ENCODE assay signal across 11 mouse cellular contexts in genomic region chr3:20146884-20147395, GRCm38 (mm10). TPM values are rescaled to one million over a fixed set of nuclear protein-coding genes. Genes with fewer than 3 reads are reported as not detected.
A peak's percentile ranks its signal among the peaks of the same experiment; 100 is the strongest.
DNase-seq lines count a peak whose midpoint lies in the region; ATAC-seq and TF ChIP-seq lines count a peak whose summit lies in the region.
"Had no signal": no experiment of that assay in that cellular context is flagged by ENCODE, and none has a peak within 500 bp of the region (broad histone marks: within the 10 kb centered on the region; RNA-seq: fewer than 3 reads in every experiment).

No protein-coding gene starts in this region.

- H3K79me2 ChIP-seq in heart, adult 2 months (replicated peaks; ENCODE audit: control insufficient read depth, insufficient read depth, low read length), result no peaks in the 10 kb centered on the region

- TF ChIP-seq EP300 in heart, adult 2 months (IDR thresholded peaks at IDR 0.05; ENCODE audit: insufficient read depth, low read depth, low read length), result no peak
- TF ChIP-seq EP300 in lung, postnatal 0 days (IDR thresholded peaks at IDR 0.05), result no peak

- peaks cover 32% of the 10 kb centered on the region for H3K36me3 ChIP-seq in heart, adult 2 months (ENCODE audit: control insufficient read depth, insufficient read depth, low read length)
- H3K36me3 ChIP-seq in lung, postnatal 0 days (ENCODE audit: insufficient read depth, low read length), result peaks cover 17% of the 10 kb centered on the region
- H3K36me3 ChIP-seq in hindbrain, embryonic 16.5 days (ENCODE audit: control insufficient read depth, insufficient read depth, low read length), result peaks cover 7% of the 10 kb centered on the region; the same call in 1 of the 2 replicates
- no peaks in the 10 kb centered on the region for H3K36me3 ChIP-seq in neural tube, embryonic 14.5 days (ENCODE audit: control insufficient read depth, insufficient read depth, low read length)

- TF ChIP-seq POLR2A in heart, adult 2 months (IDR thresholded peaks at IDR 0.05; ENCODE audit: insufficient read depth, low read depth, low read length), result no peak

- no peak overlapping the region for H3K4me2 ChIP-seq in lung, postnatal 0 days (replicated peaks; ENCODE audit: low read depth, low read length)
- no peak overlapping the region for H3K4me2 ChIP-seq in hindbrain, embryonic 16.5 days (ENCODE audit: low read length)
- H3K4me2 ChIP-seq in neural tube, embryonic 14.5 days (ENCODE audit: low read depth, low read length), result no peak overlapping the region
- H3K4me2 ChIP-seq: neural tube, embryonic 12.5 days had no signal

- H3K27ac ChIP-seq in heart, adult 2 months, result no peak overlapping the region
- no peak overlapping the region for H3K27ac ChIP-seq in lung, postnatal 0 days (ENCODE audit: low read length)
- H3K27ac ChIP-seq in hindbrain, embryonic 16.5 days (ENCODE audit: low read depth, low read length), result no peak overlapping the region
- H3K27ac ChIP-seq in neural tube, embryonic 14.5 days (ENCODE audit: low read depth, low read length), result no peak overlapping the region
- H3K27ac ChIP-seq: neural tube, embryonic 12.5 days had no signal

- no peak overlapping the region for H3K9ac ChIP-seq in heart, adult 2 months (ENCODE audit: low read depth, low read length)
- H3K9ac ChIP-seq in lung, postnatal 0 days (replicated peaks; ENCODE audit: low read depth), result no peak overlapping the region
- H3K9ac ChIP-seq in hindbrain, embryonic 16.5 days (ENCODE audit: low read depth, low read length), result no peak overlapping the region
- H3K9ac ChIP-seq in neural tube, embryonic 14.5 days (replicated peaks; ENCODE audit: low read depth, low read length), result no peak overlapping the region
- H3K9ac ChIP-seq: neural tube, embryonic 12.5 days had no signal

- intact Hi-C loops in heart, adult 2 months (cut with DNase I), result no loop called here

- H3K4me3 ChIP-seq in heart, adult 2 months, result no peak overlapping the region
- H3K4me3 ChIP-seq in lung, postnatal 0 days (ENCODE audit: low read depth, low read length), result no peak overlapping the region
- no peak overlapping the region for H3K4me3 ChIP-seq in hindbrain, embryonic 16.5 days (ENCODE audit: low read length)
- H3K4me3 ChIP-seq in neural tube, embryonic 14.5 days (ENCODE audit: low read depth, low read length), result no peak overlapping the region
- H3K4me3 ChIP-seq: neural tube, embryonic 12.5 days had no signal

- 66% methylated on average over 7 of the region's 7 CpGs for WGBS in heart, adult 2 months
- WGBS in lung, postnatal 0 days, result 53% methylated on average over 7 of the region's 7 CpGs
- 60% methylated on average over 7 of the region's 7 CpGs for WGBS in hindbrain, embryonic 16.5 days
- 70% methylated on average over 7 of the region's 7 CpGs for WGBS in neural tube, embryonic 14.5 days

- 0 out of 2 replicates have a peak, but pooled peaks have one; percentile 34 for ATAC-seq in lung, postnatal 0 days
- peak; percentile 87 for ATAC-seq in hindbrain, embryonic 16.5 days
- ATAC-seq in neural tube, embryonic 14.5 days (ENCODE audit: low read depth), result peak; percentile 61; the same call in 1 of the 2 replicates

- peak; percentile 66 for DNase-seq in heart, adult 11 months
- no peak for DNase-seq in heart, adult 2 months
- DNase-seq in lung, postnatal 0 days (ENCODE audit: low spot score), result no peak
- DNase-seq in lung, postnatal 10 days, result no peak
- no peak for DNase-seq in right cerebral cortex, postnatal 4 days
- no peak for DNase-seq in urinary bladder, adult 2 months (ENCODE audit: low spot score)
- DNase-seq: kidney, postnatal 14 days; lung, postnatal 4 days had no signal

- no peaks in the 10 kb centered on the region for H3K9me3 ChIP-seq in lung, postnatal 0 days (ENCODE audit: low read length)
- no peaks in the 10 kb centered on the region for H3K9me3 ChIP-seq in hindbrain, embryonic 16.5 days (ENCODE audit: control insufficient read depth, low read length)
- H3K9me3 ChIP-seq in neural tube, embryonic 14.5 days (ENCODE audit: control insufficient read depth, low read length), result no peaks in the 10 kb centered on the region
- H3K9me3 ChIP-seq: neural tube, embryonic 12.5 days had no signal

- no peaks in the 10 kb centered on the region; the same call in 1 of the 2 replicates for H3K4me1 ChIP-seq in heart, adult 2 months (ENCODE audit: control insufficient read depth, insufficient read depth, low read length)
- H3K4me1 ChIP-seq in lung, postnatal 0 days (ENCODE audit: insufficient read depth, low read depth, low read length), result no peaks in the 10 kb centered on the region
- H3K4me1 ChIP-seq in hindbrain, embryonic 16.5 days (ENCODE audit: control insufficient read depth, insufficient read depth, low read depth, low read length), result no peaks in the 10 kb centered on the region
- no peaks in the 10 kb centered on the region for H3K4me1 ChIP-seq in neural tube, embryonic 14.5 days (ENCODE audit: control insufficient read depth, insufficient read depth, low read length)
- H3K4me1 ChIP-seq: neural tube, embryonic 12.5 days had no signal

- no peak for TF ChIP-seq CTCF in heart, adult 2 months (IDR thresholded peaks at IDR 0.05)
- TF ChIP-seq CTCF in lung, postnatal 0 days (IDR thresholded peaks at IDR 0.05), result no peak

- no peaks in the 10 kb centered on the region for H3K27me3 ChIP-seq in heart, adult 2 months (ENCODE audit: control insufficient read depth, insufficient read depth, low read length)
- H3K27me3 ChIP-seq in lung, postnatal 0 days (replicated peaks; ENCODE audit: insufficient read depth, low read length), result no peaks in the 10 kb centered on the region
- H3K27me3 ChIP-seq in hindbrain, embryonic 16.5 days (replicated peaks; ENCODE audit: control insufficient read depth, insufficient read depth, low read length), result no peaks in the 10 kb centered on the region
- no peaks in the 10 kb centered on the region for H3K27me3 ChIP-seq in neural tube, embryonic 14.5 days (ENCODE audit: control insufficient read depth, insufficient read depth, low read length)
- H3K27me3 ChIP-seq: neural tube, embryonic 12.5 days had no signal

RNA-seq across cellular contexts. Expression of gene Gyg, which starts 8.2 kb away (rescaled TPM):
- total RNA-seq in heart, adult 2 months (2021), result 100 to 1,000 TPM; 145 to 161 TPM
- polyA plus RNA-seq in heart, adult 2 months (2012; rRNA removed), result 114 and 195 TPM in 2 replicates
- 359 and 383 TPM in 2 replicates for polyA plus RNA-seq in lung, postnatal 0 days (2015; fragmentation: Nextera tagmentation; extraction: Ambion mirVana)
- polyA plus RNA-seq in hindbrain, embryonic 16.5 days (2015; fragmentation: Nextera tagmentation; extraction: Ambion mirVana), result 81.0 and 92.2 TPM in 2 replicates
- 58.4 and 79.3 TPM in 2 replicates for polyA plus RNA-seq in neural tube, embryonic 14.5 days (2014; fragmentation: Nextera tagmentation; extraction: Ambion mirVana)
- 45.2 and 52.0 TPM in 2 replicates for polyA plus RNA-seq in urinary bladder, adult 2 months (2012; rRNA removed)

Comparison
In these comparisons a context has a peak if more than half of its experiments do, and no peak if none do; other contexts are left out.
1. ATAC-seq: peak in every context shown above with its lines; median percentile 87 in hindbrain, embryonic 16.5 days; 61 in neural tube, embryonic 14.5 days; 34 in lung, postnatal 0 days.